Comparison of ENCODE assay signal across 26 mouse cellular contexts in genomic region chr9:31122464-31123030, GRCm38 (mm10). TPM values are rescaled to one million over a fixed set of nuclear protein-coding genes. Genes with fewer than 3 reads are reported as not detected.
DNase-seq lines count a peak whose midpoint lies in the region; ATAC-seq and TF ChIP-seq lines count a peak whose summit lies in the region.
"Had no signal": no experiment of that assay in that cellular context is flagged by ENCODE, and none has a peak within 500 bp of the region (broad histone marks: within the 10 kb centered on the region; RNA-seq: fewer than 3 reads in every experiment).

No protein-coding gene starts in this region.

- no peak overlapping the region for H3K4me2 ChIP-seq in forebrain, embryonic 11.5 days (ENCODE audit: low read depth, low read length, severe bottlenecking)
- no peak overlapping the region for H3K4me2 ChIP-seq in forebrain, embryonic 13.5 days
- H3K4me2 ChIP-seq in midbrain, embryonic 14.5 days (ENCODE audit: low read length): no peak overlapping the region
- no peak overlapping the region for H3K4me2 ChIP-seq in midbrain, postnatal 0 days (ENCODE audit: low read depth, low read length, poor library complexity, severe bottlenecking)
- H3K4me2 ChIP-seq: embryonic facial prominence, embryonic 13.5 days; heart, embryonic 15.5 days; liver, embryonic 15.5 days; lung, embryonic 14.5 days; midbrain, embryonic 11.5 days; neural tube, embryonic 15.5 days had no signal

- 0 out of 2 replicates have a peak, but pooled peaks have one; percentile 30 for ATAC-seq in forebrain, embryonic 11.5 days (replicated peaks; ENCODE audit: low FRiP score)
- ATAC-seq in forebrain, embryonic 13.5 days: no peak
- ATAC-seq in midbrain, embryonic 14.5 days (ENCODE audit: low FRiP score, low TSS enrichment): no peak
- ATAC-seq in midbrain, postnatal 0 days (ENCODE audit: low FRiP score): no peak
- ATAC-seq: hindbrain, embryonic 16.5 days had no signal

- peak; percentile 58 for DNase-seq in forebrain, embryonic 11.5 days (ENCODE audit: low spot score)
- peak; percentile 33 for DNase-seq in midbrain, embryonic 14.5 days
- no peak for DNase-seq in midbrain, postnatal 0 days (ENCODE audit: low spot score)
- peak; percentile 37 for DNase-seq in retina, embryonic 14.5 days (ENCODE audit: low spot score)
- no peak for DNase-seq in gastrocnemius, adult 2 months
- DNase-seq in left cerebral cortex, postnatal 10 days (ENCODE audit: extremely low spot score in 1 of 2, low spot score in 2 of 2): no peak
- DNase-seq: cerebellum, adult 11 months; cerebellum, postnatal 10 days; gastrocnemius, postnatal 25 days; heart, adult 11 months; kidney, adult 8-10 months; layer of hippocampus, postnatal 36 days; liver; lung, embryonic 14.5 days; right cerebral cortex, adult 18-20 months; thymus, adult 2 months; thymus, postnatal 36 days had no signal

- H3K4me3 ChIP-seq in forebrain, embryonic 11.5 days (ENCODE audit: low read depth, low read length): no peak overlapping the region
- no peak overlapping the region for H3K4me3 ChIP-seq in forebrain, embryonic 13.5 days
- no peak overlapping the region for H3K4me3 ChIP-seq in midbrain, embryonic 14.5 days (replicated peaks; ENCODE audit: low read depth, low read length)
- H3K4me3 ChIP-seq in midbrain, postnatal 0 days (ENCODE audit: low read depth, low read length): no peak overlapping the region
- H3K4me3 ChIP-seq in gastrocnemius, adult 2 months: no peak overlapping the region
- H3K4me3 ChIP-seq: embryonic facial prominence, embryonic 13.5 days; heart, embryonic 10.5 days; heart, embryonic 15.5 days; liver, embryonic 15.5 days; neural tube, embryonic 15.5 days had no signal

- no peaks in the 10 kb centered on the region for H3K9me3 ChIP-seq in forebrain, embryonic 11.5 days (ENCODE audit: control insufficient read depth, low read length)
- no peaks in the 10 kb centered on the region for H3K9me3 ChIP-seq in forebrain, embryonic 13.5 days (replicated peaks)
- H3K9me3 ChIP-seq in midbrain, embryonic 14.5 days (ENCODE audit: control insufficient read depth, low read length): no peaks in the 10 kb centered on the region
- no peaks in the 10 kb centered on the region for H3K9me3 ChIP-seq in midbrain, postnatal 0 days (ENCODE audit: low read length)
- H3K9me3 ChIP-seq: embryonic facial prominence, embryonic 13.5 days; heart, embryonic 10.5 days; heart, embryonic 15.5 days; liver, embryonic 15.5 days; neural tube, embryonic 15.5 days had no signal

- H3K27me3 ChIP-seq in forebrain, embryonic 11.5 days (ENCODE audit: control insufficient read depth, insufficient read depth, low read length): no peaks in the 10 kb centered on the region
- H3K27me3 ChIP-seq in forebrain, embryonic 13.5 days: no peaks in the 10 kb centered on the region; the same call in 1 of the 2 replicates
- H3K27me3 ChIP-seq in midbrain, embryonic 14.5 days (ENCODE audit: control insufficient read depth, insufficient read depth, low read length): no peaks in the 10 kb centered on the region
- no peaks in the 10 kb centered on the region for H3K27me3 ChIP-seq in midbrain, postnatal 0 days (ENCODE audit: insufficient read depth, low read length)
- H3K27me3 ChIP-seq: embryonic facial prominence, embryonic 13.5 days; heart, embryonic 15.5 days; neural tube, embryonic 15.5 days had no signal

- TF ChIP-seq CTCF in midbrain, postnatal 0 days (IDR thresholded peaks at IDR 0.05): no peak
- TF ChIP-seq CTCF in gastrocnemius, adult 2 months (IDR thresholded peaks at IDR 0.05): no peak

- H3K9ac ChIP-seq in forebrain, embryonic 11.5 days (ENCODE audit: low read length): no peak overlapping the region
- H3K9ac ChIP-seq in forebrain, embryonic 13.5 days: no peak overlapping the region
- H3K9ac ChIP-seq in midbrain, embryonic 14.5 days (replicated peaks; ENCODE audit: low read length): no peak overlapping the region
- no peak overlapping the region for H3K9ac ChIP-seq in midbrain, postnatal 0 days (replicated peaks; ENCODE audit: low read length, poor library complexity, severe bottlenecking)
- H3K9ac ChIP-seq: embryonic facial prominence, embryonic 13.5 days; heart, embryonic 15.5 days; liver, embryonic 15.5 days; lung, embryonic 14.5 days; neural tube, embryonic 15.5 days had no signal

- WGBS in forebrain, embryonic 11.5 days: 58% methylated on average over 13 of the region's 13 CpGs
- 44% methylated on average over 11 of the region's 13 CpGs for WGBS in forebrain, embryonic 13.5 days
- WGBS in midbrain, embryonic 14.5 days: 71% methylated on average over 13 of the region's 13 CpGs
- 59% methylated on average over 13 of the region's 13 CpGs for WGBS in midbrain, postnatal 0 days

- intact Hi-C loops in gastrocnemius, adult 2 months (cut with DNase I): no loop called here
- intact Hi-C loops in left cerebral cortex, postnatal 10 days (cut with DNase I): no loop called here

- H3K4me1 ChIP-seq in forebrain, embryonic 11.5 days (replicated peaks; ENCODE audit: control insufficient read depth, insufficient read depth, low read length): peaks cover 7% of the 10 kb centered on the region
- peaks cover 17% of the 10 kb centered on the region for H3K4me1 ChIP-seq in forebrain, embryonic 13.5 days
- no peaks in the 10 kb centered on the region for H3K4me1 ChIP-seq in midbrain, embryonic 14.5 days (ENCODE audit: control insufficient read depth, insufficient read depth, low read length)
- H3K4me1 ChIP-seq in midbrain, postnatal 0 days (ENCODE audit: insufficient read depth, low read length): no peaks in the 10 kb centered on the region
- H3K4me1 ChIP-seq: liver, embryonic 15.5 days had no signal

- no peaks in the 10 kb centered on the region for H3K36me3 ChIP-seq in forebrain, embryonic 11.5 days (ENCODE audit: control insufficient read depth, insufficient read depth, low read length)
- no peaks in the 10 kb centered on the region for H3K36me3 ChIP-seq in forebrain, embryonic 13.5 days (ENCODE audit: poor library complexity, severe bottlenecking)
- no peaks in the 10 kb centered on the region for H3K36me3 ChIP-seq in midbrain, embryonic 14.5 days (ENCODE audit: control insufficient read depth, insufficient read depth, low read length)
- H3K36me3 ChIP-seq in midbrain, postnatal 0 days (ENCODE audit: insufficient read depth, low read length): no peaks in the 10 kb centered on the region
- H3K36me3 ChIP-seq: embryonic facial prominence, embryonic 13.5 days; heart, embryonic 10.5 days; heart, embryonic 15.5 days; liver, embryonic 15.5 days; neural tube, embryonic 15.5 days had no signal

- no peak overlapping the region for H3K27ac ChIP-seq in forebrain, embryonic 11.5 days (ENCODE audit: low read depth, low read length)
- no peak overlapping the region for H3K27ac ChIP-seq in forebrain, embryonic 13.5 days
- H3K27ac ChIP-seq in midbrain, embryonic 14.5 days (replicated peaks; ENCODE audit: low read depth, low read length): 0 out of 2 replicates have a peak overlapping the region, but pooled peaks have one; percentile 37
- no peak overlapping the region for H3K27ac ChIP-seq in midbrain, postnatal 0 days (ENCODE audit: low read depth, low read length)
- no peak overlapping the region for H3K27ac ChIP-seq in gastrocnemius, adult 2 months
- H3K27ac ChIP-seq: embryonic facial prominence, embryonic 13.5 days; heart, embryonic 10.5 days; heart, embryonic 15.5 days; kidney, postnatal 0 days; liver, embryonic 15.5 days; neural tube, embryonic 15.5 days had no signal

RNA-seq across cellular contexts. Expression of gene St14, which starts 9.1 kb away (rescaled TPM):
- 2.7 and 3.7 TPM in 2 replicates for polyA plus RNA-seq in forebrain, embryonic 11.5 days (2014; fragmentation: Nextera tagmentation; extraction: Ambion mirVana)
- 0.09 and 0.21 TPM in 2 replicates for polyA plus RNA-seq in forebrain, embryonic 13.5 days (2015; fragmentation: Nextera tagmentation; extraction: Ambion mirVana)
- polyA plus RNA-seq in midbrain, embryonic 14.5 days (2014; fragmentation: Nextera tagmentation; extraction: Ambion mirVana): 0.85 and 1.2 TPM in 2 replicates
- total RNA-seq in midbrain, postnatal 0 days (2014; rRNA removed): 1.4 and 1.9 TPM in 2 replicates
- polyA plus RNA-seq in midbrain, postnatal 0 days (2015; fragmentation: Nextera tagmentation; extraction: Ambion mirVana): 1.2 and 1.5 TPM in 2 replicates
- under 1 TPM in 1 of 2 experiments, not detected in 1; 0.08 TPM for total RNA-seq in gastrocnemius, adult 2 months (2021)
- under 1 TPM; 0.30 to 0.49 TPM for total RNA-seq in left cerebral cortex, postnatal 10 days (2021)

Comparison
In these comparisons a context has a peak if more than half of its experiments do, and no peak if none do; other contexts are left out.
1. DNase-seq: peak in forebrain, embryonic 11.5 days (single experiment), midbrain, embryonic 14.5 days (single experiment) and retina, embryonic 14.5 days (single experiment); none in midbrain, postnatal 0 days (single experiment), gastrocnemius, adult 2 months (single experiment) and left cerebral cortex, postnatal 10 days (0 of 2).